Mouse (Mus musculus): Measurements from ENCODE around the gene Fgfr3. TPM values are rescaled to one million over a fixed set of nuclear protein-coding genes. Genes with fewer than 3 reads are reported as not detected.

Fgfr3 gene
- 59.1 and 64.7 TPM in 2 replicates for polyA plus RNA-seq (2015; fragmentation: Nextera tagmentation; extraction: Ambion mirVana)

DNA sequence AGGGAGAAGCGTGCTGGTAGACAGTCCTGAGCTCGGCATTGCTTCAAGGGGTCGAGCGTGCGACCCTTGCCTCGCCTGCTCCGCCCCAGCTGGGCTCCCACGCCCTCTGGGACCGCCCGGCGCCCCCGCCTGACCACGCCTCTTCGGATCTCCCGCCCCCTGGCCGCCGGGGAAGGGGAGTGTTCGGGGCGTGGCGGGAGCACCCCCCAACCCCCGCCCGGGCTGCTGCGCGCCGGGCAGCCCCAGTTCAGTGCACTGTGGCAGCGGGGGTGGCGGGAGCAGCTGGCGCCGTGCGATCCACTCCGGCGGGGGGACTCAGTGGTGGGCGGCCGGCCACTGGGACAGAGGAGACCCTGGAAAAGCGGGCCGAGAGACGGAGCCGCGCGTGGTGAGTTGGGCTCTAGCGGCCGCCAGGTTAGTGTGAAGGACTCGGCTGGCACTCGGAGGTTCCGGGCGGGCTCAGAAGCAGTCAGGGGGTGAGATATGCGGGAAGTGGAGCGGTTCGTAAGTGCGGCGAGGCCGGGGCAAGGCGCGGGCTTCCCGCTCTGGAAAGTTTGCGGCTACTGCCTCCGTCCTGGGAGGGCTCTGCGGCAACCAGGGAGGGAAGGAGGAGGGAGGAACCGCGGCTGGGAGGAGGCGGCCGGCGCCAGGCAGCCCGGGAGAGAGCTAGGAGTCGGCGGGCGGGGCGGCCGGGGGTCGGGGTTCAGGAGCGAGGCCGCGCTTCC lies at the start of gene Fgfr3:
Fgfr3 (plus strand) TSS at position 134 of the 725 bp plus-strand sequence.
- Histone ChIP-seq H3K27ac (peak within 1 kb of the TSS; percentile 92), H3K4me3 (peak within 1 kb of the TSS; percentile 94), H3K27me3 (0 out of 2 replicates have a peak, but pooled peaks cover 3% of the 10 kb centered on the region), H3K36me3 (no peaks in the 10 kb centered on the region), H3K9me3 (no peaks in the 10 kb centered on the region), H3K9ac (peak within 1 kb of the TSS; percentile 86), H3K4me2 (peak within 1 kb of the TSS; percentile 94), H3K4me1 (peaks cover 52% of the 10 kb centered on the region)
- under 1% methylated on average over 66 of the region's 73 CpGs for WGBS
- ATAC-seq (ENCODE audit: borderline replicate concordance, extremely low read depth, low FRiP score, low TSS enrichment): peak; percentile 86

DNA sequence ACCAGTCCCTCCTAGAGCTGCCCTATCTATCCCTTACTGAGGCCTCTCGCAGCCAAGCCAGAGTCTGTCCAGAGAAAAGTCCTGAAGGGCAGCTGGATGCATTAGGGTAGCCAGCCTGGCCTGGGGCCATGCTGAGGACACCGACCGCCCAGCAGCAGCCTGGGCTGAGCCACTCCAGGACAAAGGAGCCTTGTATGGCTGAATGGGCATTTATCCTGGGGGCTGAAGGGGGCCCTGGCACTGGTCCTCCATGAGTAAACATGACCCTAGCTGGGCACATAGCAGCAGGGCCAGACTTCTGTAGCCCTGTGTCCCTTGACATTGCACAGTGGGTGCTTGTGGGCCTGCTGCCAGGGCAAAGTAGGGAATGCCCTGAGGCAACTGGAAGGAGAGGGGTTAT lies 47.0 kb upstream of the Fgfr3 start:
- Histone ChIP-seq H3K4me1 (peaks cover 15% of the 10 kb centered on the region), H3K9me3 (no peaks in the 10 kb centered on the region), H3K9ac (no peak overlapping the region), H3K4me2 (no peak overlapping the region), H3K27me3 (no peaks in the 10 kb centered on the region), H3K4me3 (no peak overlapping the region), H3K27ac (peak overlapping the region; percentile 52; the same call in 1 of the 2 replicates), H3K36me3 (peaks cover 33% of the 10 kb centered on the region)
- ATAC-seq (ENCODE audit: borderline replicate concordance, extremely low read depth, low FRiP score, low TSS enrichment): 0 out of 2 replicates have a peak, but pooled peaks have one; percentile 29
- 39% methylated on average over 3 of the region's 3 CpGs for WGBS

DNA sequence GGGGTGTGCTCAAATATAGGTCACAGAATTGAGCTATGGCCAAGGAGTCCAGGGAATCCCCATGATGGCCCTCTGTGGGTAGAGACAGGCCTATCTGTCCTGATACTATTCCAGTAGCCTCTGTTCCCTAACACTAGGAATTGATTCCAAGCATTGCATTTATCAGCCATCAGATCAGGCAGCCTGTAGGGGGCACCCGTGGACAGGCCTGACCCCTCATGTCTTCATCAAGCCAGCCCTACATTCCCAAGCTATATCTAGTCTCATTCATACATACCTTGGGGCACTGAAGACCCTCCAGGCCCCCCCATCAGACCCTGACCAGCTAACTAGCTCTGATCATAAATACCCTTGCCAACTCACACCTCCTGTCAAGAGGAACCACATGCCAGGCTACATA lies 45.5 kb upstream of the Fgfr3 start:
- WGBS: 0% methylated on average over 1 of the region's 1 CpGs
- no peak overlapping the region for H3K27ac ChIP-seq
- no peak overlapping the region for H3K4me2 ChIP-seq
- peaks cover 16% of the 10 kb centered on the region for H3K4me1 ChIP-seq
- no peak overlapping the region for H3K9ac ChIP-seq
- H3K4me3 ChIP-seq: no peak overlapping the region
- H3K27me3 ChIP-seq: no peaks in the 10 kb centered on the region
- H3K36me3 ChIP-seq: peaks cover 18% of the 10 kb centered on the region
- no peak; the same call in 1 of the 2 replicates for ATAC-seq (ENCODE audit: borderline replicate concordance, extremely low read depth, low FRiP score, low TSS enrichment)
- no peaks in the 10 kb centered on the region for H3K9me3 ChIP-seq

DNA sequence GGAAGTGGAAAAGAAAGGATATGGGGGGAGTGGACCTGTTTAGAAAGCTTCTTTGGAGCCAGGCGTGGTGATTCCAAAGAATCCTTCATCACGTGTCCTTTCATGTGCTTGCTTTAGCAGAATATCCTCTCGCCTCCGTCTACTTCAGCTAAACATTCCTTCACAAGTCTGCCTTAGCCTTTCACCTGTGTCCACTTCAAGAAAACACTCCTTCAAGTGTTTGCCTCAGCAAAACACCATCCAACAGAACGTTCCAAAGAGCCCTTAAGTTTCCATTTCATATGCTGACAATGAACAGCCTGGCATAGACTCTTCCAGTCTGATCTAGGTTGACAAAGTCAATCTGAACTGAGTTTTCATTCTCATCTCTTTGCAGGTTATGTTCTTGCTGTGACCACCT lies 43.2 kb upstream of the Fgfr3 start:
- no peak for ATAC-seq (ENCODE audit: borderline replicate concordance, extremely low read depth, low FRiP score, low TSS enrichment)
- Histone ChIP-seq H3K27ac (peak overlapping the region; percentile 79), H3K9me3 (no peaks in the 10 kb centered on the region), H3K36me3 (no peaks in the 10 kb centered on the region), H3K4me2 (no peak overlapping the region), H3K4me1 (peaks cover 24% of the 10 kb centered on the region), H3K27me3 (no peaks in the 10 kb centered on the region), H3K9ac (no peak overlapping the region), H3K4me3 (no peak overlapping the region)
- 48% methylated on average over 5 of the region's 5 CpGs for WGBS

DNA sequence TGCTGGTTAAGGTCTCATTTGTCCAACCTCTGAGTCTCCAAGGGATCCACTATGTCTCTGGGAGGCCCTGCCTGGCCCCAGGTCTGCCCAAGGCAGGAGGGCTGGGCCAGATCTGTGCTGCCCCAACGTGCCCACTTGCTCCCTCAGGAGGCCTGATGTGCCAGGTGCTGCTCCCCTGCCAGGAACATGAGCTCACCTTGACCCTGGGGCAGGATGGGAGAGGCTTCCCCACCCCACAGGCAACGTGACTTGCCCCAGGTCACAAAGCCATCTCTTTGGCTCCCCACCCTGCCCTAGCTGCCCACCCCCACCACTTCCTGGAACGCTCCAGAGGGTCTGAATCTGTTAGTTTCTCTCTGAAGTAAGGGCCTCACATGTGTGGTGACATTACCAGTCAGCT lies 40.4 kb upstream of the Fgfr3 start:
- no peaks in the 10 kb centered on the region for H3K9me3 ChIP-seq
- H3K36me3 ChIP-seq: no peaks in the 10 kb centered on the region
- no peak overlapping the region for H3K27ac ChIP-seq
- no peak overlapping the region for H3K4me2 ChIP-seq
- no peak for ATAC-seq (ENCODE audit: borderline replicate concordance, extremely low read depth, low FRiP score, low TSS enrichment)
- H3K4me1 ChIP-seq: peaks cover 19% of the 10 kb centered on the region
- WGBS: 52% methylated on average over 3 of the region's 3 CpGs
- H3K27me3 ChIP-seq: no peaks in the 10 kb centered on the region
- no peak overlapping the region for H3K4me3 ChIP-seq
- no peak overlapping the region for H3K9ac ChIP-seq

DNA sequence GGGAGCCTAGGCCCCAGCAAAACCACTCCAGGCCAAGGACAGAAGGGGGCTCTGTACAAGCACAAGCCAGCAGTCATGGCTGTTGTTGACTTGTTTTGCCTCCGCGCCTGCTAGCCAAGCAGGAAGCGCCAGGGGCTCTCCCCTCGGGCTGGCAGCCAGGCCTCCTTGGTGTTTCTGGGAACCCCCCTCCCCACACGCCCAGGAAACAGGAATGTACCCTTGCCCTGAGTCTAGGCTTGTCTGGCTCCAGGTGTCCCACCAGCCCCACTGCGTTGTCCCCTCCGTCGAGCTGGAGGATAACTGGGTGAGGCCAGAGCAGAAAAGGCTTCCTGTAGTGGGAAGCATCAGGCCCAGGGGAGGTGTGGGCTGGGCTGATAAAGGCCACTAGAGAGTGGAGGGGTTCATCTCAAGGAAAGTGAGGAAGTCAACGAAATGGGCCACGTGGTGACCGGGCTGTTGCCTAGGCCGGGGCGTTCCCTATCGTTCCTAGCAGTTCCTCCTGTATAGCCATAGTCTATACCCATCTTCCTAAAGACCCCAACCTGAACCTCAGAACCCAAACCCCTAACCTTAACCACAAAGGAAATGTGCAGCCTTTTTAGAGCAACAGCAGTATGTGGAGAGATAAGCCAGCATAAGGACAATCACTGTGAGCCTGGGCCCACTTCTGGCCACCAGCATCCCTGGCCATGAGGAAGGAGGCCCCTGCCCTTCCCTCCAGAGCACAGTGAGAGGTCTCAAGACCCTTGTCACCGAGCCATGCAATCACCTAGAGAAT lies 39.7 kb upstream of the Fgfr3 start:
- ATAC-seq (ENCODE audit: borderline replicate concordance, extremely low read depth, low FRiP score, low TSS enrichment): no peak
- H3K9me3 ChIP-seq: no peaks in the 10 kb centered on the region
- H3K36me3 ChIP-seq: no peaks in the 10 kb centered on the region
- H3K4me2 ChIP-seq: no peak overlapping the region
- no peak overlapping the region for H3K9ac ChIP-seq
- H3K27ac ChIP-seq: no peak overlapping the region
- 72% methylated on average over 15 of the region's 15 CpGs for WGBS
- H3K27me3 ChIP-seq: no peaks in the 10 kb centered on the region
- no peak overlapping the region for H3K4me3 ChIP-seq
- H3K4me1 ChIP-seq: peaks cover 19% of the 10 kb centered on the region

DNA sequence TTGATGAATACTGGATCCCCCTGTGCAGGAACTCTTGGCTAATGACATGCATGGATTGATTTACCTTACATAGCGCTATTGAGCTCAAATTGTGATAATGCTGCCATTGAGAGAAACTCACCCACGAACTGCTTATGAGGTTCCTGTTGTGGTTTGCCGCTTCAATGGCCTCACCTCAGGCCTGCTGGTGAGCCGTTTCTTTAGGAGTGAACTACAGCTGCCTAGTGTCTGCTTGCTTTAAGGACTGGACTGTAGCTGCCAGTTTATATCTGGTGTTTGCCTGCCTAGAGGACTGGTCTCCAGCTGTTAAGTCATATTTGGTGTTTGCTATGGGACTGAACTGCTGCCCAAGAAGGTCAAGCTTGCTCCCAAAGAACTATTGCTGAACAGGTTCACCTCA lies 38.5 kb upstream of the Fgfr3 start:
- H3K4me2 ChIP-seq: no peak overlapping the region
- no peaks in the 10 kb centered on the region for H3K9me3 ChIP-seq
- 86% methylated on average over 4 of the region's 4 CpGs for WGBS
- no peak overlapping the region for H3K27ac ChIP-seq
- peaks cover 24% of the 10 kb centered on the region for H3K4me1 ChIP-seq
- no peaks in the 10 kb centered on the region for H3K36me3 ChIP-seq
- H3K9ac ChIP-seq: no peak overlapping the region
- ATAC-seq (ENCODE audit: borderline replicate concordance, extremely low read depth, low FRiP score, low TSS enrichment): no peak
- no peaks in the 10 kb centered on the region for H3K27me3 ChIP-seq
- H3K4me3 ChIP-seq: no peak overlapping the region

DNA sequence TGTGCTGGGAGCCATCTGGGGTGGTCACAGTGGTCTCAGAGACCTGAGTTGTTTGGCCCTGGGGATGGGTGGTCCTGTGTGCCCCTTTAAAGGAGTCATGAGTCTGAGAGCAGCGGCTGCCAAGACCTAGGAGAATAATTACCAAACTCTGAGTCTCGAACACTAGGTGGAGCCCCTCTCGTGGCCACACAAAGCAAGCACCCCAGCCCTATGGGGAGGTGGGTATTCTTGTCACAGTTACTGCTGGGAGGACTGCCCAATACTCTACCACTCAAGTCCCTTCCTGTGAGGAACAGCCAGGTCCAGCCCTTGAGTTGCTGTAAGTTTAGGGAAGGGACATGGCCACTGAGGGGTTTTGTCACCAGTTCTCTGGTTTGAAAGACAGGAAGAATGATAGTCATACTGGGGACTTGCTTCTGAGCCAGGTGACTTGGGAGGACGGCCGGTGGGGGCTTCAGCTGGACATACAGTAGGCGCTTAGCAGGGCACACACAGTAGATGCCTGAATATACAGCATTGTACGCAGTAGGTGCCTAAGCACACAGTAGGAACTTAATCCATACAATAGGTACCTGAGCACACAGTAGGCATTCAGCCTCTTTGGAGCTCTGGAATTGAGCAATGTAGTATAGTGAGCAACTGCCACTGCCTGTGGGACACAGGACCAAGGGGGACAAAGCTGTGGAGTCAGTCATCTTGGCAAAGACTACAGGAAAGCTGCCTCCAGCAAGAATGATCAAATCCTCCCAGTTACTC lies 37.4 kb upstream of the Fgfr3 start:
- Histone ChIP-seq H3K9ac (no peak overlapping the region), H3K27me3 (no peaks in the 10 kb centered on the region), H3K9me3 (no peaks in the 10 kb centered on the region), H3K4me2 (no peak overlapping the region), H3K27ac (no peak overlapping the region), H3K4me1 (peaks cover 29% of the 10 kb centered on the region), H3K4me3 (no peak overlapping the region), H3K36me3 (no peaks in the 10 kb centered on the region)
- 42% methylated on average over 7 of the region's 7 CpGs for WGBS
- ATAC-seq (ENCODE audit: borderline replicate concordance, extremely low read depth, low FRiP score, low TSS enrichment): peak; percentile 55; the same call in 1 of the 2 replicates

DNA sequence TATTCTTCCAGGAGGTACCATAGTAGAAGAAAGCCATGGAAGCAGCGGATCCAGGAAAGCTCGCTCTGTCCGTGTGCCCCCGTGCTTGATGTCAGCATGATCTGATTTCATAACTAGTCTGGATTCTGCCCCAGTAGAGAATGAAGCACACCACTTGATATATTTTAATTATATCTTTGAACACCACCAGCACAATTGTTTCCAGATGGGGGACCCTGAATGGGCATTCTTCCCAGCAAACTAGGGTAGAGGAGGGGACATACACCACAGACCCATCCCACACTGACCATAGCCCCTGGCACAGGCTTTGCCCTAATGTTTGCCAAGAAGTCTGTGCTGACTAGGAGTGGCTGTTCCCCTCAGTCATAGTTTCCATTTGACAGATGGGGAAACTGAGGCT lies 36.5 kb upstream of the Fgfr3 start:
- Histone ChIP-seq H3K36me3 (no peaks in the 10 kb centered on the region), H3K9ac (no peak overlapping the region), H3K9me3 (no peaks in the 10 kb centered on the region), H3K27me3 (no peaks in the 10 kb centered on the region), H3K27ac (no peak overlapping the region), H3K4me3 (no peak overlapping the region), H3K4me1 (peaks cover 38% of the 10 kb centered on the region), H3K4me2 (no peak overlapping the region)
- 81% methylated on average over 4 of the region's 4 CpGs for WGBS
- ATAC-seq (ENCODE audit: borderline replicate concordance, extremely low read depth, low FRiP score, low TSS enrichment): no peak

DNA sequence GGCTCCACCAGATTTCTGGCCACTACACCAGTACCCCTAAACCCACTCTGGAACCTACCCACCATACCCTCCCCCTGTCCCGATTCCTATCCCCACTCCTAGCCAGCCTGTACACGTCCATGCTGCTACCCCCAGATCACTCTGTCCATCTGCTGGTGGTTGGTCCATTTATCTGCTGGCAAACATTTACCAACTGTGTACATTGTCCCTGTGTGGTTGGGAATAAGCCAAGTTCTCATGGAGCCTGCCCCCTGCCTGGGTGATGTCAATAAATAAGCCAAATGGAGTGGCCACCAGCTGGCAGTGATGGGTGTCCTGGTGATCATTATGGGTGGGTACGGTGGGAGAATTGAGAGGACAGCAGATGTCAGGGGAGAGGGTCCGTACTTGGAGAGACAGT lies 34.3 kb upstream of the Fgfr3 start:
- Histone ChIP-seq H3K27ac (no peak overlapping the region), H3K27me3 (no peaks in the 10 kb centered on the region), H3K9ac (no peak overlapping the region), H3K9me3 (no peaks in the 10 kb centered on the region), H3K4me2 (no peak overlapping the region), H3K4me1 (peaks cover 44% of the 10 kb centered on the region), H3K4me3 (no peak overlapping the region), H3K36me3 (no peaks in the 10 kb centered on the region)
- 63% methylated on average over 4 of the region's 4 CpGs for WGBS
- no peak for ATAC-seq (ENCODE audit: borderline replicate concordance, extremely low read depth, low FRiP score, low TSS enrichment)

DNA sequence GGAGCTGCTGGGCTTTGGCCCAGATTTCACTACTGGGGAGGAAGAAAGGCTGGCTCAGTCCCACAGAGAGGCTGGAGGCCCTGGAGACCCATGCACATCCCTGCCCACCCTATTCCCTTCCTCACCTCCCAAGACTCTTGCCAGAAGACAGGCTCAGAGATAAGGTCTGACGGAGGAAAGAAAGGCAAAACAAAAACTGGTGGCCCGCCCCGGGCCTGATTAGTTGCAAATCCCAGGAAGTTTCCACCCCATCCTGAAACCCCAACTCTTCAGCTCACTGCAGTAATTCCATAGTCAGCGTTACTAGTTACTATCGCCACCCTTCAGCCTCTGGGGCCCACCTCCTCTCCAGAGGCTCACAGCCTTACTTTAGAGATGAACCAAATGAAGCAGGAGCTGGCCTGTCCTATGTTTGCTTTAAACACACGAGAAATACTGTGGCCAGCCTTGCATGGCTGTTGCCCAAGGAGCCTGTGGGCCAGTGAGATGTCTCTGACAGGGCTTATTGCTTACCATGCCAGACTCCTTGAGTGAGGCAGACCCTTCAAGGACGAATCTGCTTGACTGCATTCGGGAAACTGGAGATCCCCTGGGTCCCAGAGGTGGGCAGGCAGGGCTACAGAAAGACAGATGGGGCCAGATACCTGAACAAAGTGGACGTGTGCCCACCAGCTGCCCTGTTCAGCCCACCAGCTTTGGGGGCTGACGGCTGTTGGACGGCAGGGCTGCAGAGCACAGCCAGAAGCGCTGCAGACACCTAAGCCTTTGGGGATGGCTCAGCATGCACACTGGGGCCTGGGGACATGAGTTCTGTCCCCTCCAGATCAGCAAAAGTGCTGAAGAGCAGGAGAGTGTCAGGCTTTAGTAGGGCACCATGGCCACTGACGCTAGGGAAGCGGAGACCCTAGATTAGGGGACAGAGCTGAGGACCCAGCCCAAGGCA lies 32.9 kb upstream of the Fgfr3 start:
- Histone ChIP-seq H3K9ac (no peak overlapping the region), H3K27ac (peak overlapping the region; percentile 60), H3K27me3 (no peaks in the 10 kb centered on the region), H3K4me1 (peaks cover 57% of the 10 kb centered on the region), H3K4me2 (no peak overlapping the region), H3K9me3 (no peaks in the 10 kb centered on the region), H3K36me3 (no peaks in the 10 kb centered on the region), H3K4me3 (no peak overlapping the region)
- 57% methylated on average over 14 of the region's 14 CpGs for WGBS
- no peak for ATAC-seq (ENCODE audit: borderline replicate concordance, extremely low read depth, low FRiP score, low TSS enrichment)

Data from lung, embryonic 15.5 days (tissue).